7 mouse cellular contexts compared by ENCODE assay signal in the genomic region with DNA sequence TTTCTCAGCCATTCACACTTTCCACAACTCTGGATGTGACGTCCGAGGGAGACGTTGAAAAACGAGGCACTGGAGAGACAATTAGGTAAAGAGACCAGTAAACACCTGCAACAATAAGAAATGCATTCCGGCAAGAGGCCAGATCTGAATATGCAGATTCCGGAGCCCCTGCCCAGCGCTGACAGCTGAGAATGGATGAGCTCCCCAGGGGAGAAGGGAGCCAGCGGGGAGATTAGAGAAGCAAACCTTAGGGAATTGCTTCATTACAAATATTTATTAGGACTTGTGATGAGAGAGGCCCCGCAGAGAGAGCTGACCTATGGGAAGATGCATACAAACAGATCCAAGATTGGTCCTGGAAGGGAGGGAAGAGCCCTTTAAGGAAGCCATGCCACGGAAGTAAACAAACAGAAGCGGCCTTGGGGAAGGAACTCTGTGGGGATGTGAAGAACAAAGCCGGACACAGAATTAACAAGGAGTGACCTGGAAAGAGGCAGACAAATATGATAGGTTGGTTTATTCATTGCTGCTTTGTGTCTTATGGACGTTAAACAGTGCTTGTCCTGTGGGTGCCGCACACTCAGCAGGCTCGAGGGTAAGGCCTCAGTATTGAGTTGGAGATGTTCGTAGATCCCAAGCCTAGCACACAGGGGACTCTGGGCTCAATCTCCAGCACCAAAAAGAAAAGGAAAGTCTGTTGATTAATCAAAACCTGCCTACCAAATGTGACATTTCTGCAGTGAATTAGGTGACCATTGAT.
A peak's percentile ranks its signal among the peaks of the same experiment; 100 is the strongest.
DNase-seq lines count a peak whose midpoint lies in the region; ATAC-seq and TF ChIP-seq lines count a peak whose summit lies in the region.

No protein-coding gene starts in this region.

- H3K4me3 ChIP-seq in lung, embryonic 14.5 days (ENCODE audit: low read depth, low read length) = peak overlapping the region; percentile 13; the same call in 1 of the 2 replicates
- H3K4me3 ChIP-seq in lung, adult 2 months (replicated peaks; ENCODE audit: extremely low read depth, low read depth, low read length) = no peak overlapping the region
- H3K4me3 ChIP-seq in forebrain, embryonic 13.5 days = peak overlapping the region; percentile 3; the same call in 1 of the 2 replicates
- no peak overlapping the region for H3K4me3 ChIP-seq in intestine, postnatal 0 days (ENCODE audit: low read depth, low read length)
- H3K4me3 ChIP-seq in neural tube, embryonic 15.5 days (replicated peaks) = peak overlapping the region; percentile 19

- H3K9ac ChIP-seq in lung, embryonic 14.5 days = no peak overlapping the region
- H3K9ac ChIP-seq in forebrain, embryonic 13.5 days = 0 out of 2 replicates have a peak overlapping the region, but pooled peaks have one; percentile 4
- H3K9ac ChIP-seq in intestine, postnatal 0 days (ENCODE audit: low read depth, low read length) = no peak overlapping the region
- peak overlapping the region; percentile 40 for H3K9ac ChIP-seq in neural tube, embryonic 15.5 days (replicated peaks)

- no peak for TF ChIP-seq CTCF in lung, embryonic 14.5 days (IDR thresholded peaks at IDR 0.05; ENCODE audit: low read depth)
- no peak for TF ChIP-seq CTCF in lung, adult 2 months (IDR thresholded peaks at IDR 0.05; ENCODE audit: insufficient read depth, low read length)
- no peak for TF ChIP-seq CTCF in intestine, postnatal 0 days (IDR thresholded peaks at IDR 0.05; ENCODE audit: low read depth)

- peak overlapping the region; percentile 48 for H3K4me2 ChIP-seq in lung, embryonic 14.5 days
- peak overlapping the region; percentile 45 for H3K4me2 ChIP-seq in forebrain, embryonic 13.5 days
- peak overlapping the region; percentile 37 for H3K4me2 ChIP-seq in intestine, postnatal 0 days (replicated peaks; ENCODE audit: low read depth)
- peak overlapping the region; percentile 56 for H3K4me2 ChIP-seq in neural tube, embryonic 15.5 days

- H3K27me3 ChIP-seq in lung, embryonic 14.5 days (ENCODE audit: insufficient read depth, low read length) = no peaks in the 10 kb centered on the region
- H3K27me3 ChIP-seq in forebrain, embryonic 13.5 days = no peaks in the 10 kb centered on the region
- no peaks in the 10 kb centered on the region for H3K27me3 ChIP-seq in intestine, postnatal 0 days (replicated peaks; ENCODE audit: control insufficient read depth, insufficient read depth, low read length)
- no peaks in the 10 kb centered on the region for H3K27me3 ChIP-seq in neural tube, embryonic 15.5 days (replicated peaks)

- DNase-seq in lung, embryonic 14.5 days = peak; percentile 51
- no peak for DNase-seq in lung, adult 2 months
- DNase-seq in adrenal gland, adult 8-10 months = no peak
- DNase-seq in frontal cortex, adult 2 months (ENCODE audit: extremely low spot score in 1 of 2, low spot score in 1 of 2) = no peak

- 8% methylated on average over 16 of the region's 16 CpGs for WGBS in lung, embryonic 14.5 days
- 28% methylated on average over 16 of the region's 16 CpGs for WGBS in lung, adult 2 months
- WGBS in forebrain, embryonic 13.5 days = 4% methylated on average over 16 of the region's 16 CpGs
- 30% methylated on average over 16 of the region's 16 CpGs for WGBS in intestine, postnatal 0 days
- 4% methylated on average over 16 of the region's 16 CpGs for WGBS in neural tube, embryonic 15.5 days

- no peak for ATAC-seq in lung, embryonic 14.5 days (ENCODE audit: insufficient read depth)
- ATAC-seq in forebrain, embryonic 13.5 days = no peak
- ATAC-seq in intestine, postnatal 0 days = no peak
- ATAC-seq in neural tube, embryonic 15.5 days (ENCODE audit: low FRiP score) = no peak; the same call in 1 of the 2 replicates

- TF ChIP-seq POLR2A in lung, adult 2 months (IDR thresholded peaks at IDR 0.05; ENCODE audit: borderline replicate concordance, extremely low read depth, low read depth, low read length) = no peak

- no peaks in the 10 kb centered on the region for H3K36me3 ChIP-seq in lung, embryonic 14.5 days (ENCODE audit: insufficient read depth)
- no peaks in the 10 kb centered on the region for H3K36me3 ChIP-seq in forebrain, embryonic 13.5 days (ENCODE audit: poor library complexity, severe bottlenecking)
- no peaks in the 10 kb centered on the region for H3K36me3 ChIP-seq in intestine, postnatal 0 days (ENCODE audit: control insufficient read depth, insufficient read depth)
- H3K36me3 ChIP-seq in neural tube, embryonic 15.5 days = no peaks in the 10 kb centered on the region

- no peaks in the 10 kb centered on the region for H3K9me3 ChIP-seq in lung, embryonic 14.5 days (ENCODE audit: low read depth, low read length)
- no peaks in the 10 kb centered on the region for H3K9me3 ChIP-seq in forebrain, embryonic 13.5 days (replicated peaks)
- H3K9me3 ChIP-seq in intestine, postnatal 0 days (ENCODE audit: control insufficient read depth) = no peaks in the 10 kb centered on the region
- no peaks in the 10 kb centered on the region for H3K9me3 ChIP-seq in neural tube, embryonic 15.5 days (replicated peaks)

- H3K27ac ChIP-seq in lung, embryonic 14.5 days (ENCODE audit: low read depth) = no peak overlapping the region
- no peak overlapping the region for H3K27ac ChIP-seq in forebrain, embryonic 13.5 days
- no peak overlapping the region for H3K27ac ChIP-seq in intestine, postnatal 0 days (ENCODE audit: low read depth, low read length)
- no peak overlapping the region for H3K27ac ChIP-seq in neural tube, embryonic 15.5 days (replicated peaks)

- peaks cover 11% of the 10 kb centered on the region; the same call in 1 of the 2 replicates for H3K4me1 ChIP-seq in lung, embryonic 14.5 days (ENCODE audit: insufficient read depth)
- peaks cover 3% of the 10 kb centered on the region; the same call in 1 of the 2 replicates for H3K4me1 ChIP-seq in lung, adult 2 months (ENCODE audit: control insufficient read depth, insufficient read depth, low read length)
- peaks cover 22% of the 10 kb centered on the region for H3K4me1 ChIP-seq in forebrain, embryonic 13.5 days
- no peaks in the 10 kb centered on the region for H3K4me1 ChIP-seq in intestine, postnatal 0 days (replicated peaks; ENCODE audit: control insufficient read depth, insufficient read depth, low read length)
- H3K4me1 ChIP-seq in neural tube, embryonic 15.5 days = peaks cover 13% of the 10 kb centered on the region

Comparison
In these comparisons a context has a peak if more than half of its experiments do, and no peak if none do; other contexts are left out.
1. H3K4me3 ChIP-seq: peak in lung, embryonic 14.5 days (single experiment), forebrain, embryonic 13.5 days (single experiment) and neural tube, embryonic 15.5 days (single experiment); none in lung, adult 2 months (single experiment) and intestine, postnatal 0 days (single experiment).
2. H3K9ac ChIP-seq: peak in forebrain, embryonic 13.5 days (single experiment) and neural tube, embryonic 15.5 days (single experiment); none in lung, embryonic 14.5 days (single experiment) and intestine, postnatal 0 days (single experiment).
3. Peak in every context shown above with its lines, with median percentiles within 50 percentile points of each other: H3K4me2 ChIP-seq.